Mouse (Mus musculus) mouse trophoblast stem cell (cell line): ENCODE data around the gene Phc1.
"Not testable (repeated sequence)": the region's sequence is repeated elsewhere in the genome, so short reads cannot be mapped to it uniquely, and the experiment has no call there.

Source experiments
- in situ Hi-C, 2 experiments: fragments of 300-500 bp; cut with MseI, MboI; formaldehyde crosslinking; loops; 2 replicates in 1 of 2; 3 replicates in 1 of 2; pipeline ENCODE4 v1.15.1; 2025

Phc1 gene

DNA sequence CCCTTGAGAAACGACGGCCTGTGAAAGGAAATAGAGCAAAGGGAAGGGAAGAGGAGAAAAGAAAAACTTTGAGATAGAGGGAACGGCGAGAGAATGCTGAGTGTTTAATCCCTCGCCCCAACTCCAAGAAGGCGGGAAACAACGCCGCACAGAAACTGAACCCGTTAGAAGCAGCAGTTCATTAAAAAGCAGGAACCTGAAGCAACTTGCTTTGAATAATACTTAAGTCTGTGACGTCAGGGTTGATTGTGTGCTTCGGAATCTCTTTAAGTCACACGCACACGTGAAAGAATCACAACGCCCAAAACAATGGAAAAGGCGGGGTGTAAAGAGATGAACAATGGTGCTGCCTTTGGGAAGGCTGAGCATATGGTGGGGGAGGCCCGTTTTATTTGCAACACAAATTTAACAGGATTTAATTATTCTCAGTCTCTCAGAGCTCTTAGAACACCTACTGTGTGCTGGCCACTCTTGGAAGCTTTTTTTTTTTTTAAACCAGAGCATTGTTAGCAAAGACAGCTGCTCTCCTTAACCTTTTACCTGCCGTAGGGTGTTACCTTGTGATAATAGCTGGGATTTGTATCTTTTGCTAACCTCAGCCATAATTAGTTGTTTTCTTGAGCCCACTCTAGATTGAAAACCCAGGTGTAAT, at the start of gene Phc1:
Gene Phc1, minus strand, starts transcription at position 213 of the 652 bp plus-strand sequence.
- in situ Hi-C loops = no loop called here

DNA sequence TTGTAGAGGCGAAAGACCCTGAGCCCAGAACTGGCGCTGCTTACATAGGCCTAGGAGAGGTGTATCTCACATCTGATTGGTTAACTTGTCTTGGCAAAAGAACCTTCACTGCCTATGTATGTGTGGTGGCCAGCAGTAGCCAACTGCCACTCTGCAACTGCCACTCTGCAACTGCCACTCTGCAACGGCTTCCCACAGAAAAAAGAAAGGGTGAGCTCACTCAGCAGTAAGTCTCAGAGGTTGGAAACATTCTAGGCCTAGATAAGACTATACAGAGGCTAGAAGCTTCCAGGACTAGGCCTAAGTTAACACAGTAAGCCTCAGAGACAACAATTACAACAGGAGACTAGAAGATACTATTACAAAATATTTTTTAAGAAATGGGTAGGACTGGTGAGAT, 49.6 kb upstream of the Phc1 start:
- in situ Hi-C loops = loop anchor here (10.0 kb wide), 2 partner anchors 75 to 135 kb away; no protein-coding TSS in a partner anchor

DNA sequence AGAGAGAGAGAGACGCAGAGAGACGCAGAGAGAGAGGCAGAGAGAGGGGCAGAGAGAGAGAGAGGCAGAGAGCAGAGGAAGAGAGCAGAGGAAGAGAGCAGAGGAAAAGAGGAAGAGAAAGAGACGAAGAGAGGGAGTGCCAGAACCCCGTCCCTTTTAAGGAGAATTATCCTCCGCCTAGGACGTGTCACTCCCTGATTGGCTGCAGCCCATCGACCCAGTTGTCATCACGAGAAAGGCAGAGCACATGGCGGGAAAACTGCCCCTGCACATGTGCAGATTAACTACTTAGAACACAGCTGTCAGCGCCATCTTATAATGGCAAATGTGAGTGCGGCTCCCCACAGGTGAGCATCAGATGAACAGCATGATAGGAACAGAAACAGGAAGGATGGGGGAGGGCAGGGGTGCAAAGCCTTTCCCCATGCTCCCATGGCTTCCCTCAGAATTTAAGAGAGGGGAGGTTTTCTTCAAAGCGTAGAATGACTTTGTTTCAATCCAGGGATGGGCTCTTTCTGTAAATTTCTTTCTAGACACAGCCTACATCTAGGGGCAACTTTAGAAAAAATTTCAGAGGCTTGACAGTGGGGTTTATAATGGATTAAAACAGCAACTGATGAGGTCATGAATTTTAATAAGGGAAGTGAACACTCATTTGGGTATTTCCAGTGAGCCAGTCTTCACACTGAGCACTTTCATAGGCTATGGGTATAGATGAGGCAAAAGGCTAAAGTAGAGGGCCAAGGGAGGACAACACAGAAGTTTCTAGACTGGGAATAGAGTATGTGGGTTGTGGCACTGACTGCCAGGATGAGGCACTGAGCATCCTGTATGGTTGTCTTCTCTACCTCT, 47.0 kb upstream of the Phc1 start:
- in situ Hi-C loops = loop anchor here in 1 of 2 experiments (10.0 kb wide), 1 partner anchor 73 kb away; no protein-coding TSS in a partner anchor

DNA sequence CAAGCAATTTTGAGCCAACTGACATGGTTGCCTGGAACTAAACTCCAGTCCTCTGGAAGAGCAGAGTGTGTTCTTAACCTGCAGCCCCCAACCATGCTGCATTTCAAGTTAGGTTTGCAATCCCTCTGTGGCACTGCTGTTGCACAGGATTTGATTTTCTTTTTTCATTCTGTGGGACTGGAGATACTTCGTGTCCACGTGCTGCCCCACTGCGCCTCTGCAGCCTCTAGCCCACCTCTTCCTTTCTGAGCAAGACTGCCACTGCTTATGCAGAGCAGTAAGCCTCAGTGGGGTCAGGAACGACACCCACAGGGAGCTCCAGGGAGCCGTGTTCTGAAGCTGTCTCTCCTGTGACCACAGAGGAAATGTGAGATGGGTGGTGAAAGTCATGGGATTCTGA, 45.4 kb upstream of the Phc1 start:
- in situ Hi-C loops = loop anchor here in 1 of 2 experiments (10.0 kb wide), 1 partner anchor 71 kb away; no protein-coding TSS in a partner anchor

DNA sequence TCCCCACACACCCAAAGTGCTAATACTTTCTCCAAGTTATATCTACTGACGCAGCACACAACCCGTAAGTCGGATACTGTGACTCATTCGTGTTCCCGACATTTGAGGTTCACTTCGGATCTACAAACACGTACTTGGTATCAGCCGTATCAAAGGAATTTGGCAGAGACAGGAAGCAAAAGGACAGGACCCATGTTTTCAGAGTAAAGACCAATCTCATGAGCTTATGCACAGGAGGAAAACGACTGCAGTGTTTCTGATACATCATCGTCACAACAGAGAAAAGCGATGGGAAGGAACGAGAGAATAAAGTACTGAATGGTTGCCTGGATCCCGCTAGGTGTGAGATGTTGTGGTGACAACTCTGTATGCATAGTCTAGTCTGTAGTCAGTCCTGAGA, 44.5 kb upstream of the Phc1 start:
- in situ Hi-C loops = loop anchor here in 1 of 2 experiments (10.0 kb wide), 1 partner anchor 70 kb away; no protein-coding TSS in a partner anchor

DNA sequence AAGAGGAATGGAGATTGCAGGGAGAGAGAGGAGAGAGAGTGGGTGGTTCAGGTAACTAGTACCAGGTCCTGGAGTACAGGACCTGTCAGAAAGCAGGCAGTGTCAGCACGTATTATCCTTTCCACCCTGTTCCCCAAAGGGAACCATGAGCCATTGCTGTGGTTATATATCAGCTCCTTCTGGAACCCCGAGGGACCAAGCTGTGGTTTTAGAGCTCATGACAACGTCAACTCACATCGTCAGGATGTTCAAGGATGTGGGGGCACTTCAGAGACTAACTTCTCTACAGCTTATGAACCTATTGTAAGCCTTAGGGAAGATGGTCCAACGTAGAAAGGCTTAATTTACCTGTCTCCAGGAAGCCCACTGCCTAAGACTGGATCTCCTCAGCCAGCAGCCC, 42.9 kb upstream of the Phc1 start:
- in situ Hi-C loops = loop anchor here in 1 of 2 experiments (10.0 kb wide), 1 partner anchor 68 kb away; no protein-coding TSS in a partner anchor

DNA sequence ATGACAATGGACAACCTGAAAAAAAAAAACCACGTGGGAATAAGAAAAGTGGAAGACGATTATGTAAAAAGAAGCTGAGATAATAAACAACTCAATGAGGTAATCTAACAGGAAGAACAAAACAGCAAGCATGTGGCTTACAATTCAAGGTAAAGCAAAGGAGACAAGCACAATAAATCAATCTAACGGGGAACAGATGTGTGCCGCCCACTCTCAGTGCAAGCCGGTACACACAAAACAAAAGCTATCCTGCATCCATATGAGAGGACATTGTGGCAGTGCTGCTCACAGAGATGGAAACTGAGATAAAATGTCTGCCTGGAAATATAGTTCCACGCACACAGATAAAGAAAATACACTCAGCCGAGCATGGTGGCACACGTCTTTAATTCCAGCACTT, 41.7 kb upstream of the Phc1 start:
- in situ Hi-C loops = loop anchor here in 1 of 2 experiments (10.0 kb wide), 1 partner anchor 67 kb away; no protein-coding TSS in a partner anchor

DNA sequence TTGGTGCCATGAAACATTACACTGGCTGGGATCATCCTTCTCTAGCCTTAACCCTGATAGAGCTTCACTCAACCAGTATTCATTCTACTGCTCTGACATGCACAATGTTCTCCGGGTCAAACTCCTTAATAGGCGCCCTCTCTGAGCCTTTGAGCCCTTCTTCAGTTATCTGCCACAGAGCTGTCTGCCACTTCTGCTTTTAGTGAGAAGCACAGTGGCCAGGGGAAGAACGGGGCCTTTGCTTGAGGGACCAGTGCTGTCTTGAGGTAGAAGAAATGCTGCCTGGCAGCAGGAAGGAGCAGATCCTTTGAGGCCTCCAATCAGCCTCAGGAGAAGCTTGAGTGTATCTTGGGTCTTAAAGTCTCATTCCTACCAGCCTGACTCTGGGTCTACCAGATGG, 27.9 kb upstream of the Phc1 start:
- in situ Hi-C loops = no loop called here

DNA sequence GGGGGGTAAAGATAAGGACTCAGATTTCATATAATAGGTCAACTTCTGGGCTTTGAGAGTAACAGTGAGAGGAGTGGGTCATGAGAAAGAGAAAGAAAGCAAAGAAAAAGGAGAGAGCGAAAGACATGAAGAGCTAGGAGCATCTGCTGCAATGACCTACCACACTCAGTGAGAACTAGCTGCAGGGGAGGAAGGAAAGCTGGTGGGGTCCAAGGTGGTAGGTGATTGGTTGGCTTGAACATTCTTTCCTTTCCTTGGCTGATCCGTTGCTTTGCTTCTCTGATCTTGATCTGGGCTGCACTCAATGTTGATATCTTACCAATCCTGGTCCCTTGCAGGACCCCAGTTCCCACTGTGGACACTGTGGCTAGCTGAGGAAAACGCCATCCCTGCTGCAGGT, 26.6 kb upstream of the Phc1 start:
- in situ Hi-C loops = no loop called here

DNA sequence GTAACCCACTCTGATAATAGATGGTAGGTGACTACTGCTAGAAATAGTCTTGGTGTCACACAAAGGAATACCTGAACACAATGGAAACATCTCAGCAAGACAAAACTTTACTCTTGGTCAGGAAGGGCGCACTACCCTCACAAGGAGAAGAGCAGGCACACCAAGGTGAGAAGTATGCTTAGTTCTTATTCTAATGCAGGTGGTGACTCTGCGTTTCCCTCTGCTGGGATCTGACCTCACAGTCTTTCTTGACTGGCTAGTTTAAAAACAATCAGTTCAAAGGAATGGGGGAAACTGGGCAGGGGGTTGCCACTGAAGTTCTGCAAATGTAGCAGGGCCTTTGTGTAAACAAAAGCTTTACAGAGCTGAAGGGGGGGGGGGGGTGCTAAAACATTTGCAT, 25.9 kb upstream of the Phc1 start:
- in situ Hi-C loops = no loop called here

DNA sequence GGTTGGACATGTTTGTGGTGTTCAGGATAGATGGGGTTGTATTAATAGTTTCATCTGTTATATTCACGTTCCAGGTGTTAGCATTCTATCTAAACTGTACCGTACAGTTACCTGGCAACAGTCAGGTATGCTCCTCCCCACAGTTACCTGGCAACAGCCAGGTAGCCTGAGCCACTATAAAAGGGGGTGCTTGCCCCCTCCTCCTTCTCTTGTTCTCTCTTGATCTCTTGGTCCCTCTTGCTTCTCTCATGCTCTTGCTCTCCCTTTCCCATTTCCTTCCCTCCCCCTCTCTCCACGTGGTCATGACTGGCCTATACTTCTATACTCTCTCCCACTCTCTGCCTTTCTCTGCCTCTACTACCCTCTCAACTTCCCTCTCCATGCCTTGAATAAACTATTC, 25.3 kb upstream of the Phc1 start:
- in situ Hi-C loops = no loop called here

DNA sequence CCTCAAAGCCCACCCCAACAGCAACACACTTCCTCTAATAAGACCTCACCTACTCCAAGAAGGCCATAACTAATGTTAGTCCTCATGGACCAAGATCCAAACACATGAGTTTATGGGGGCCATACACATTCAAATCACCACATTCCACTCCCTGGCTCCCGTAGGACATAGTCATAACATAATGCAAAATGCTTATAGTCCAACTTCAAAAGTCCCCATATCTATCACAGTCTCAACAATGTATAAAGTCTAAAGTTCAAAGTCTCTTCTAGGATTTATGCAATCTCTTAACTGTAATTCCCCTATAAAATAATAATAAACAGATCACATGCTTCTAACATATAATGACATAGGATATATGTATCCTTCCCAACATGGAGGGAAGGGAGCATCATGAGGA, 16.7 kb upstream of the Phc1 start:
- in situ Hi-C loops = no loop called here

DNA sequence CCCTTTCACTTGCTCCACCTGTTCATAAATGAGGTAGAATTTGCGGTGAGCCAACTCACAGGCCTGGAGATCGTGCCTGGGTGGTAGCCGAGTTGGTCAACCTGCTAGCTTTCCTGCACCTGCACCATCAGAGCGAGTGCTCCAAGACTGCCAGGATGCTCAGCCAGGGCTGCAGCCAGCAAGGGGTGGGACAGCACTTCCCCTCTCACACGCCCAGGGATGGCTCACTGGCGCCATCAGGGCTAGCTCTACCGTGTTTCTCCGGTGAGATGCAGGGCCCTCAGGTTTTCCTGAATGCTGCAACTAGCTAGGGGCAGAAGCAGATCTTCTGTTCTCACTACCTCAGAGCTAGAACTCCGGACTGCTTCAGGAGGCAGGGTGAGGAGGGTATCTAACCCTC, 15.5 kb upstream of the Phc1 start:
- in situ Hi-C loops = no loop called here

DNA sequence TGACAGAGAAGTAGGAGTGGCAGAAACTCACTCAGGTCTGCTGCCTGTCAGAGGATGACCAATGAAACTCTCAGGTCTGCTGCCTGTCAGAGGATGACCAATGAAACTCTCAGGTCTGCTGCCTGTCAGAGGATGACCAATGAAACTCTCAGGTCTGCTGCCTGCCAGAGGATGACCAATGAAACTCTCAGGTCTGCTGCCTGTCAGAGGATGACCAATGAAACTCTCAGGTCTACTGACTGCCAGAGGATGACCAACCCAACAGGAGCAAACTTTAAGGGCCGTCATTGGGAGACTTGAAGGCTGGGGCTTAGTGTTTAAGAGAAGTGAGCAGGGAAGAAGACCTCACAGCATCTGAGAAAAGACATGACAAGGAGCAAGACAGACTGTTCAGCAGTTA, 7.0 kb upstream of the Phc1 start:
- in situ Hi-C loops = not testable (repeated sequence)

DNA sequence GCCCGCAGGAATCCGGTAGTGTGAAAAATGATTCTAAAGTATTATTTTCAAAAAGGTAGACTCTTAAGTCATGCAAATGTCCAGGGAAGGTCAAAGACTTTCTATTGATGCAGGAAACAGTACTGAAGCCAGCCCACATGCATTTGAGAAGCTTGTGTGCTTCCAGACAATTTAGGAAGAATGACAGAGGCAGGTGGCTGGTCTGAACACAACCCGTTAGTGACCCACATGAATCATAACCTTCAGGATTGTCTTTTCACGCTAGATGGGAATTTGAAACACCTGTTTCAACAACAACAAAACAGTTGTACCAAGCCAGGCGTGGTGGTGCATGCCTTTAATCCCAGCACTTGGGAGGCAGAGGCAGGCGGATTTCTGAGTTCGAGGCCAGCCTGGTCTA, 6.0 kb upstream of the Phc1 start:
- in situ Hi-C loops = no loop called here

DNA sequence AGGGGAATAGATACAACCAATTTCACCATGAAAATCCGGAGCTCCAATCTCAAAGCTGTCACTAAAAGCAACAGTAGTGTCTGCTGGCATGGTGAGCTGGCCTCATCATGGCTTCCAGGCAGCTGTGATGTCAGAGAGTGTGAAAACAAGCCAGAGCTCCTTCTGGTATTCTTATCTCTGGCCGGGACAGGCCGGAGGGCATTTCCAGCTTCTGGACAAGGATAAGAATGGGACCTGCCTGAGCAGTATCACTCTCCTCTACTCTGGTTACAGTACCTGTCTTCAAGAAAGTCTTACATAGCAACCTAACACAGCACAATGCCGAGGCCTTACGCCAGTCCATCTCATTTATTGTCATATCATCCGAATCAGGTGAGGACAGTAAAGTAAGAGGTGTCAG, 5.4 kb upstream of the Phc1 start:
- in situ Hi-C loops = no loop called here

DNA sequence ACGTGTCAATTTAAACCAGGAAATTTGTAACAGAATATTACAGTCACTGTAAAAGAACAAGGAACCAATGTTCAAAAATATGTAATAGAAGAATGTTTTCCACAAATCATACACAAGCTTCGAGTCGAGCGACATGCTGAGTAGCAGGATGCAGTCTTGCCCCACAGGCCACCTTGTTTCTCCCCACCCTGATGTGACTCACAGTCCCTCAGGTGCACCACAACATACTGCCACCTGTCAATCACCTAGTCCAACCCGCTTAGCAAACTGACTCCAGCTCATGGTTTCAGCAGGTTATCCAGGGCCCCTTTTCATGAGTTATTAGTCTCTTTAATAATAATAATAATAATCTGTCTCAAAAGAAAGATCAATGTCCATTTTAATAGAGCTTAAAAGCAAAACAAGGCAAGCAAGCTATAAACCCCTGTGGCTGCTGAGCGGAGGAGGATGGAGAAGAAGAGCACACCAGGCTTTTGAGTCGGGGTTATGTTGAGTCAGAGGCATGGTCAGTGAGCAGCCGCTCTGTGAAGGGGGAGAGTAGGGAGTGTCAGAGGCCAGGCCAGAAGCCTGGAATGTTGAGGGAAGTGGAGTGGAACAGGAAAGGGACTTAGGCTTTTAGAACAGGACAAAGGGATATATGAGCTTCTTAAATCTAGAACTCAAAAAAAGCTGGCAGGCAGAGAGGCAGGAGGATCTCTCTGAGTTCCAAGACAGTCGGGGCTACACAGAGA, 4.2 kb upstream of the Phc1 start:
- in situ Hi-C loops = no loop called here

DNA sequence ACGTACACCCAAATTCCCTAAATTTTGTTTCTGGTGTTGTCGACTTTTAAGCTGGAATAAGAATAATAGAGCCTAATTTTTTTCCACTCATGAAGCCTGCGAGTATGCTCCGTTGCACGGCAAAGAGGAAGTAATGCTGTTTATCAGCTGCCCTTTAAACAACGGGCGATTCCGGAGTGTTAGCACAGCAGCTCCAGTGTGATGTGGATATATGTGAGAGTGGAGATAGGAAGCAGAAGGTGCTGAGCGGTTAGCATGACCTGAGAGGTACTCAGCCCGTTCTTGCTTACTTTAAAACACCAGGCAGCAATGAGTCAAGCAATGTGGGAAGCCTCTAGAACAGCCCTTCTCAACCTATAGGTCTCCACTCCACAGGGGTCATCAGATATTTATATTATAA, 3.4 kb upstream of the Phc1 start:
- in situ Hi-C loops = no loop called here

DNA sequence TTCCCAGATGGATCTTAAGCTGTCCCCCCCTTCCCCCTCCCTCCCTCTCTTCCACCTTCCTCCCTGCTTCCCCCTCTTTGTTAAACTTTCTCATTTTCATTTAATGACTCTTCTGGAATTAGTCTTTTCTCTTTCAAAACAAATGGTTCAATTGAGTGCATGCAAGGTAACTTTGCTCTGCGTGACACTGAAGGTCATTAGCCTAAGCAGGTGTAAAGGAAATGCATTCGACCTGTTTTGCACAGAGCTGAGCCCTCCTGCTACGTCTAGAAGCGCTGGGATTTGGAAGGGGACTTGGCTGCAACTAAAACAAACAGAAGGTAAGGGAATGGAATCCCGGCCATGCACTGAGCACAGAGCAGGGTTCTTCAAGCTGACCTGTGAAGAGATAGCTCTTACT, 1.8 kb upstream of the Phc1 start:
- in situ Hi-C loops = no loop called here

DNA sequence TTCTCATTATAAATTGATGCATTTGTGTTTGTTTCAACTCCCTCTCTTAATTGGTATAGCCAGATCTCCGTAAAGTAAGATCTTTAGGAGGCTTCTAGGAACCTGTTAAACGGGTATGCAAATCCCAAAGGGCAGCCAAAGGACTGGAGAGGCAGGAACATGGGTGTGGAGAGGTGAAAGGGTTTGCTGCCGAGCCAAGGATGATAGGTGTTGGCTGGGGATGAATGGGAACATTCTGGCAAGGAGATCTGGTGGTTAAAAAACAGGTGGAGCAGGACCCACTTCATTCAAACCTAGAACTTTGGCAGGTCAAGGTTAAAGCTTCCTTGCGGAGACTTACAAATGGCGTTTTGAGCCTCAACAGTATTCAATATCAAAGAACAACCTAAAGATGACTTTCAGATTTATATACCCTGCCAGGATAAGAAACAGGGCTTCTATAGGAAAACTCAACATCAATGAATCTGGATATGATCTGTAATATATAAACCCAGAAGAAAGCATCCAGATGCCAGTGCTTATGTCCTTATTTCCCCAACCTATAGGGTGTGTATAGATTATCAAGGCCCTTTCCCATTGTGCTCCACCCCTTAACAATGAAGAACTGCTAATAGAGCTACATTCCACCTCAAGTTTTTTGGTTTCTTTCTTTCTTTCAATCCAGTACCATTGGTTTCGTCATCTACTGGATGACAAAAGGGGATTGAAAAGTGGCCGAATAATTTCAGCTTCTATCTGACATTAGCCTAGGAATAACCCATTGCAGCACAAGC, 863 bp upstream of the Phc1 start:
- in situ Hi-C loops = no loop called here

DNA sequence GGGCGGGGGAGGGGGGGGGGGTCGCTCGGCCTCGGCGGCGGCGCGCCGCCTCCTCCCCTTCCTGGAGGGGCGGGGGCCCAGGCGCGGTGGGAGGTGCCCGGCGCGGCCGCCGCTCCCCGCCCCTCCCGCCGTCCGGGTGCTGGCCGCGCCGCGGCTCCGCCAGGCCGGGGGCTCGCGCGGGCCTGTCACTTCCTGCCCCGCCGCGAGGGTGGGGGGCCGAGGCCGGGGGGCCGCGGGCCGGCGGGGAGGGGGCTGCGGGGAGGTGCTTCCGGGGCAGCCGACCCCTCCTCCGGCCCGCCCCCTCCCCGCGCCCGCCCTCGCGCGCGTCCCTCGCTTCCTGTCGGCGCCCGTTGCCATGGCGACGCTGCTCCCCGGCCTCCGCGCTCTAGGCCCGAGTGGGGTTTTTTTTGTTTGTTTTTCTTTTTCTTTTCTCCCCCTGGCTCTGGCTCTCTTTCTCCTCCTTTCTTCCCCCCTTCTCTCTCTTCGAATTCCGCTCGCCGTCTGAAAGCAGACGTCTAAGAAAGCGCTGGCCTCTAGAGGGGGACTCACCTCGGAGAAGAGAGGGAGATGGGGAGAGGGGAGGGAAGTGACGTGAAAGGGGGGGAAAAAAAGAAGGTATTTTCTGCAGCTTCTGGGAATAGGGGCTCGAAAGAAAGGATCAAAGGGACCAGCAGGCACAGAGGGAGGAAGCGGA, 566 bp downstream of the Phc1 start:
- in situ Hi-C loops = no loop called here
